Mouse (Mus musculus) regulatory T cell (primary cell): Measurements from ENCODE around the gene 2210010C04Rik.
"Not testable (repeated sequence)": the region's sequence is repeated elsewhere in the genome, so short reads cannot be mapped to it uniquely, and the experiment has no call there.

Source experiments
- in situ Hi-C: fragments of 300-600 bp; cut with MboI, MseI; formaldehyde crosslinking; loops from one replicate; pipeline ENCODE4 v1.15.1; 2025; ENCODE audit warnings: high pct_unique_total_duplicates

2210010C04Rik gene

GRCm38 (mm10) chr6:41025873-41026650 is 9.2 kb downstream of the 2210010C04Rik start:
- in situ Hi-C loops, result no loop called here

- in situ Hi-C loops, result no loop called here
Measured at GRCm38 (mm10) chr6:41019140-41019539, 16.2 kb downstream of the 2210010C04Rik start.

- in situ Hi-C loops, result no loop called here
Measured at GRCm38 (mm10) chr6:41018629-41019028, 16.7 kb downstream of the 2210010C04Rik start.

DNA sequence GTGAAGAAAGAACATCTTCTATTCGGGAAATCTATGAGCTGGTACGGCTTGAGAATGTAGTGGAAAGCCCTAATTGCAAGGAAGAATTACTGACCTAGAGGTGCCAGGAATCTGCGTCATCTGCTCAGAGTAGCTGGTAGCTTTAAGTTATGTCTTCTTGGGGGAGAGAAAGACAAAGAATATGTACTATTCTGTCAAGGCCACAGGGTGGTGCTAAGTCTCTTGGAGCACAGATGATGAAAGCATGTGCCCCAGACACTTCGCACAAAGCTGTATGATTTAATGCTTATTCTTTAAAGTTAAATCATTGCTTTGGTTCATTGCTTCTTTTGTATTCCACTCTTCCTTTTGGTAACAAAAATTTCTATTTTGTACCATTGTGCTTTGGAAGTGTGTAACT is 20.2 kb downstream of the 2210010C04Rik start:
- in situ Hi-C loops, result no loop called here

DNA sequence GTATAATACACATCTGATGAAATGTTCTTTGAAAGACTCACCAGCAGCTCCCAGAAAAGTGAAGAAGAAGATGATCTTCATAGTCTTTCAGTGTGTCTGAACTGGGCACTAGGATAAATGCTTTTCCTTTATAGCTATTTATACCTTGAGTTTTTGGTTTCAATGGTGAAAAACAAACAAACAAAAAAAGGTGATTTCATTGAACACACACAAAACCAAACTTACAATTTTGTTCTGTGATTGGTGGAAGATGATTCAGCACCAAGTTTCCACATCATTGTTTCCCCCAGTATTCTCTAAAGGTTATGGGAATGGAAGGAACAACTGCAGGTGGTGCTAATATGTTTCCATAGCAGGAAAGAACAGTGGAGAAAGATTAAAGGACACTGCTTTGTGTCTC is 35.9 kb downstream of the 2210010C04Rik start, which contains the start of gene Gm2663:
Gene Gm2663, minus strand, starts transcription at position 101 of the 400 bp plus-strand sequence.
- in situ Hi-C loops, result not testable (repeated sequence)
